ENCODE assay signal across 8 mouse cellular contexts in genomic region chr15:11742346-11742729, GRCm38 (mm10).
DNase-seq lines count a peak whose midpoint lies in the region; ATAC-seq lines count a peak whose summit lies in the region.

No protein-coding gene starts in this region.

- ATAC-seq in limb, embryonic 15.5 days (ENCODE audit: insufficient number of reproducible peaks, low FRiP score, low TSS enrichment, low read depth): no peak
- peak; percentile 65; the same call in 1 of the 2 replicates for ATAC-seq in neural tube, embryonic 14.5 days (ENCODE audit: low read depth)
- no peak for ATAC-seq in megakaryocyte progenitor cell, adult 5-6 weeks (replicated peaks; ENCODE audit: poor library complexity)

- H3K36me3 ChIP-seq in limb, embryonic 15.5 days: no peaks in the 10 kb centered on the region
- H3K36me3 ChIP-seq in neural tube, embryonic 14.5 days (ENCODE audit: control insufficient read depth, insufficient read depth, low read length): no peaks in the 10 kb centered on the region

- H3K4me2 ChIP-seq in limb, embryonic 15.5 days: 0 out of 2 replicates have a peak overlapping the region, but pooled peaks have one; percentile 14
- H3K4me2 ChIP-seq in neural tube, embryonic 14.5 days (ENCODE audit: low read depth, low read length): peak overlapping the region; percentile 38

- peak; percentile 31 for DNase-seq in retina, embryonic 14.5 days (ENCODE audit: low spot score)
- DNase-seq in retina, postnatal 1 day: no peak
- peak; percentile 58 for DNase-seq in forelimb bud, embryonic 11.5 days (ENCODE audit: low read depth, low spot score)
- no peak for DNase-seq in natural killer cell, adult 2 months (ENCODE audit: low spot score in 2 of 2)
- no peak for DNase-seq in cerebellum, postnatal 10 days

- no peak overlapping the region for H3K4me3 ChIP-seq in limb, embryonic 15.5 days
- no peak overlapping the region for H3K4me3 ChIP-seq in neural tube, embryonic 14.5 days (ENCODE audit: low read depth, low read length)

- H3K9ac ChIP-seq in limb, embryonic 15.5 days: no peak overlapping the region
- H3K9ac ChIP-seq in neural tube, embryonic 14.5 days (replicated peaks; ENCODE audit: low read depth, low read length): no peak overlapping the region

- 27% methylated on average over 6 of the region's 6 CpGs for WGBS in limb, embryonic 15.5 days
- 11% methylated on average over 6 of the region's 6 CpGs for WGBS in neural tube, embryonic 14.5 days

- H3K4me1 ChIP-seq in limb, embryonic 15.5 days: peaks cover 9% of the 10 kb centered on the region
- H3K4me1 ChIP-seq in neural tube, embryonic 14.5 days (ENCODE audit: control insufficient read depth, insufficient read depth, low read length): peaks cover 7% of the 10 kb centered on the region; the same call in 1 of the 2 replicates

- no peaks in the 10 kb centered on the region for H3K9me3 ChIP-seq in limb, embryonic 15.5 days
- H3K9me3 ChIP-seq in neural tube, embryonic 14.5 days (ENCODE audit: control insufficient read depth, low read length): no peaks in the 10 kb centered on the region

- no peak overlapping the region for H3K27ac ChIP-seq in limb, embryonic 15.5 days
- no peak overlapping the region for H3K27ac ChIP-seq in neural tube, embryonic 14.5 days (ENCODE audit: low read depth, low read length)

- peaks cover under 1% of the 10 kb centered on the region; the same call in 1 of the 2 replicates for H3K27me3 ChIP-seq in limb, embryonic 15.5 days
- no peaks in the 10 kb centered on the region for H3K27me3 ChIP-seq in neural tube, embryonic 14.5 days (ENCODE audit: control insufficient read depth, insufficient read depth, low read length)

Comparison
In these comparisons a context has a peak if more than half of its experiments do, and no peak if none do; other contexts are left out.
1. DNase-seq: peak in retina, embryonic 14.5 days (single experiment) and forelimb bud, embryonic 11.5 days (single experiment); none in retina, postnatal 1 day (single experiment), natural killer cell, adult 2 months (0 of 2) and cerebellum, postnatal 10 days (0 of 2).